Mouse (Mus musculus) gastrocnemius, adult 8-10 months (tissue): ENCODE results near the gene Olfr366. TPM values are rescaled to one million over a fixed set of nuclear protein-coding genes. Genes with fewer than 3 reads are reported as not detected.
"Not testable (repeated sequence)": the region's sequence is repeated elsewhere in the genome, so short reads cannot be mapped to it uniquely, and the experiment has no call there.

Source experiments
- DNase-seq, 2 experiments: peaks; one replicate each; pipeline ENCODE4 v3.0.0; 2022; ENCODE audit warnings: low spot score in 2 of 2
- total RNA-seq, 4 experiments: library from RNA; stranded (reverse); gene quantifications; 2 replicates each; pipeline ENCODE4 v1.2.4; 2022

Olfr366 gene
- not detected for total RNA-seq

- no peak for DNase-seq
Measured at GRCm38 (mm10) chr2:37211274-37211673, at the start of gene Olfr366. Gene Olfr366 (plus strand): TSS chr2:37211574.

- no peak for DNase-seq
Measured at GRCm38 (mm10) chr2:37187898-37188297, 23.5 kb upstream of the Olfr366 start, which contains the start of gene Olfr365. Gene Olfr365 (plus strand): TSS chr2:37188198.

GRCm38 (mm10) chr2:37261781-37262180 lies 50.4 kb downstream of the Olfr366 start:
- DNase-seq, result not testable (repeated sequence)

Other genes starting within 250 kb of the Olfr366 start
- gene Olfr357, start 217.7 kb upstream of the Olfr366 start, total RNA-seq, result not detected
- gene Olfr358, start 202.2 kb upstream of the Olfr366 start, total RNA-seq, result not detected
- gene Olfr360, start 145.8 kb upstream of the Olfr366 start, total RNA-seq, result not detected
- gene Olfr361, start 122.3 kb upstream of the Olfr366 start, total RNA-seq, result not detected
- not detected for gene Olfr362, start 93.7 kb upstream of the Olfr366 start, total RNA-seq
- not detected for gene Olfr364-ps1, start 72.3 kb upstream of the Olfr366 start, total RNA-seq
- not detected for gene Olfr365, start 23.4 kb upstream of the Olfr366 start, total RNA-seq
- not detected for gene Olfr368, start 114.9 kb downstream of the Olfr366 start, total RNA-seq
- gene Pdcl, start 147.8 kb downstream of the Olfr366 start, total RNA-seq, result 10 to 100 TPM in 1 of 4 experiments, 1 to 10 TPM in 3; 8.2 to 11.7 (median 8.9) TPM
- 10 to 100 TPM; 32.4 to 67.5 (median 43.8) TPM for gene Rc3h2, start 211.3 kb downstream of the Olfr366 start, total RNA-seq
- 1 to 10 TPM; 3.3 to 5.3 (median 4.2) TPM for gene Zbtb26, start 231.6 kb downstream of the Olfr366 start, total RNA-seq
- gene Zbtb6, start 231.6 kb downstream of the Olfr366 start, total RNA-seq, result 1 to 10 TPM; 2.3 to 3.8 (median 3.5) TPM
- 10 to 100 TPM; 29.6 to 34.5 (median 31.0) TPM for gene Rabgap1, start 231.7 kb downstream of the Olfr366 start, total RNA-seq